Mouse (Mus musculus) midbrain, embryonic 14.5 days (tissue): ENCODE results near the gene Cdkn1a. TPM values are rescaled to one million over a fixed set of nuclear protein-coding genes. Genes with fewer than 3 reads are reported as not detected.
"Not testable (repeated sequence)": the region's sequence is repeated elsewhere in the genome, so short reads cannot be mapped to it uniquely, and the experiment has no call there.

Experiments
- ATAC-seq: fragments of 200-750 bp; cut with Nextera tagmentation; 2 replicates; pipeline ENCODE4 v1.8.0; 2017; ENCODE audit warnings: moderate number of reproducible peaks, moderate library complexity; ENCODE audit not compliant: low FRiP score, low TSS enrichment
- DNase-seq: peaks from one replicate; pipeline ENCODE4 v3.0.0-alpha.2; 2015
- H3K27ac ChIP-seq: fragments of 300-500 bp; sonication (generic); replicated peaks from 2 replicates; pipeline ENCODE4 v1.5.1; 2014; ENCODE audit warnings: mild to moderate bottlenecking, low read depth, low read length, moderate library complexity
- H3K27me3 ChIP-seq: fragments of 300-500 bp; sonication (generic); 2 replicates; pipeline ENCODE4 v1.6.1; 2014; ENCODE audit warnings: low read length, control low read depth, mixed read lengths; ENCODE audit not compliant: control insufficient read depth, insufficient read depth
- H3K36me3 ChIP-seq: fragments of 300-500 bp; sonication (generic); 2 replicates; pipeline ENCODE4 v1.6.1; 2014; ENCODE audit warnings: low read length, control low read depth; ENCODE audit not compliant: control insufficient read depth, insufficient read depth
- H3K4me1 ChIP-seq: fragments of 300-500 bp; sonication (generic); 2 replicates; pipeline ENCODE4 v1.6.1; 2014; ENCODE audit warnings: mild to moderate bottlenecking, antibody characterized with exemption, low read length, control low read depth; ENCODE audit not compliant: control insufficient read depth, insufficient read depth
- H3K4me2 ChIP-seq: fragments of 300-500 bp; sonication (generic); 2 replicates; pipeline ENCODE4 v1.6.1; 2014; ENCODE audit warnings: mild to moderate bottlenecking, low read length, moderate library complexity
- H3K4me3 ChIP-seq: fragments of 300-500 bp; sonication (generic); replicated peaks from 2 replicates; pipeline ENCODE4 v1.5.1; 2014; ENCODE audit warnings: low read depth, low read length
- H3K9ac ChIP-seq: fragments of 300-500 bp; sonication (generic); replicated peaks from 2 replicates; pipeline ENCODE4 v1.6.1; 2014; ENCODE audit warnings: mild to moderate bottlenecking, low read length, moderate library complexity
- H3K9me3 ChIP-seq: fragments of 300-500 bp; sonication (generic); 2 replicates; pipeline ENCODE4 v1.6.1; 2016; ENCODE audit warnings: low read length, control low read depth, mixed read lengths; ENCODE audit not compliant: control insufficient read depth
- WGBS: fragments of 180-500 bp; shearing (Covaris S2); extraction: QIAGEN DNeasy Blood & Tissue Kit; methylation state at CpG from one replicate; pipeline ENCODE4 v1.1.7; 2014; 5-methylcytosine and 5-hydroxymethylcytosine counted together
- polyA plus RNA-seq: library from polyadenylated mRNA; unstranded; fragments of >200 nt; fragmentation: Nextera tagmentation; extraction: Ambion mirVana; gene quantifications from 2 replicates; pipeline ENCODE4 v1.2.1, GENCODE M21; 2014

Cdkn1a gene
- polyA plus RNA-seq = 80.8 and 109 TPM in 2 replicates

GRCm38 (mm10) chr17:29090776-29091175 lies at the start of gene Cdkn1a:
Gene Cdkn1a (plus strand): TSS chr17:29090976.
- WGBS = 81% methylated on average over 3 of the region's 3 CpGs
- no peaks in the 10 kb centered on the region for H3K36me3 ChIP-seq

GRCm38 (mm10) chr17:29041632-29042031 lies 49.1 kb upstream of the Cdkn1a start:
- H3K9ac ChIP-seq, ATAC-seq, H3K4me3 ChIP-seq, H3K27me3 ChIP-seq, DNase-seq, H3K27ac ChIP-seq, H3K4me1 ChIP-seq, H3K9me3 ChIP-seq, H3K4me2 ChIP-seq: not testable (repeated sequence)
- H3K36me3 ChIP-seq = peaks cover 92% of the 10 kb centered on the region
- 94% methylated on average over 3 of the region's 3 CpGs for WGBS

More at GRCm38 (mm10) chr17:29090776-29091175, at the start of gene Cdkn1a:
- no peak within 1 kb of the TSS for H3K9ac ChIP-seq
- peaks cover 19% of the 10 kb centered on the region; the same call in 1 of the 2 replicates for H3K27me3 ChIP-seq
- no peaks in the 10 kb centered on the region for H3K9me3 ChIP-seq
- no peak within 1 kb of the TSS for H3K27ac ChIP-seq
- H3K4me2 ChIP-seq = no peak within 1 kb of the TSS
- no peak for ATAC-seq
- no peak within 1 kb of the TSS for H3K4me3 ChIP-seq
- DNase-seq = no peak
- H3K4me1 ChIP-seq = peaks cover 15% of the 10 kb centered on the region

- Histone ChIP-seq H3K36me3 (peaks cover 89% of the 10 kb centered on the region), H3K27me3 (no peaks in the 10 kb centered on the region), H3K4me3 (no peak overlapping the region), H3K27ac (no peak overlapping the region), H3K4me2 (no peak overlapping the region), H3K9ac (no peak overlapping the region), H3K9me3 (no peaks in the 10 kb centered on the region), H3K4me1 (peaks cover 2% of the 10 kb centered on the region)
- no peak for ATAC-seq
- DNase-seq = no peak
Measured at GRCm38 (mm10) chr17:29042569-29042968, 48.2 kb upstream of the Cdkn1a start.

- no peak for DNase-seq
Measured at GRCm38 (mm10) chr17:29043583-29043982, 47.2 kb upstream of the Cdkn1a start.

GRCm38 (mm10) chr17:29044146-29044924 lies 46.4 kb upstream of the Cdkn1a start:
- Histone ChIP-seq H3K9ac (no peak overlapping the region), H3K36me3 (peaks cover 76% of the 10 kb centered on the region)

More at GRCm38 (mm10) chr17:29043583-29043982, 47.2 kb upstream of the Cdkn1a start:
- whole genome bisulfite sequencing = 91% methylated on average over 3 of the region's 3 CpGs
- Histone ChIP-seq H3K9me3 (no peaks in the 10 kb centered on the region), H3K36me3 (peaks cover 84% of the 10 kb centered on the region), H3K27ac (no peak overlapping the region), H3K4me2 (no peak overlapping the region), H3K9ac (no peak overlapping the region), H3K27me3 (no peaks in the 10 kb centered on the region), H3K4me3 (no peak overlapping the region), H3K4me1 (no peaks in the 10 kb centered on the region)
- ATAC-seq = no peak

GRCm38 (mm10) chr17:29044925-29045319 lies 45.9 kb upstream of the Cdkn1a start:
- H3K9me3 ChIP-seq = no peaks in the 10 kb centered on the region
- no peaks in the 10 kb centered on the region for H3K27me3 ChIP-seq
- DNase-seq (peak; percentile 74), ATAC-seq (no peak)
- no peak overlapping the region for H3K9ac ChIP-seq
- WGBS = 53% methylated on average over 1 of the region's 1 CpGs
- no peak overlapping the region for H3K4me3 ChIP-seq
- peaks cover 70% of the 10 kb centered on the region for H3K36me3 ChIP-seq
- H3K4me1 ChIP-seq = no peaks in the 10 kb centered on the region
- no peak overlapping the region for H3K4me2 ChIP-seq
- no peak overlapping the region for H3K27ac ChIP-seq

More at GRCm38 (mm10) chr17:29044146-29044924, 46.4 kb upstream of the Cdkn1a start:
- H3K27ac ChIP-seq = no peak overlapping the region
- 88% methylated on average over 6 of the region's 6 CpGs for WGBS
- H3K4me2 ChIP-seq = no peak overlapping the region
- H3K9me3 ChIP-seq = no peaks in the 10 kb centered on the region
- DNase-seq (no peak), ATAC-seq (no peak)
- no peaks in the 10 kb centered on the region for H3K27me3 ChIP-seq
- H3K4me3 ChIP-seq = no peak overlapping the region
- no peaks in the 10 kb centered on the region for H3K4me1 ChIP-seq

GRCm38 (mm10) chr17:29045741-29046530 lies 44.8 kb upstream of the Cdkn1a start:
- H3K36me3 ChIP-seq = peaks cover 60% of the 10 kb centered on the region
- no peaks in the 10 kb centered on the region for H3K9me3 ChIP-seq
- no peak overlapping the region for H3K27ac ChIP-seq
- no peak overlapping the region for H3K4me2 ChIP-seq
- no peak overlapping the region for H3K9ac ChIP-seq
- DNase-seq = peak; percentile 53
- H3K4me3 ChIP-seq = no peak overlapping the region
- 68% methylated on average over 12 of the region's 12 CpGs for WGBS
- H3K4me1 ChIP-seq = no peaks in the 10 kb centered on the region
- no peak for ATAC-seq
- no peaks in the 10 kb centered on the region for H3K27me3 ChIP-seq

- no peaks in the 10 kb centered on the region for H3K27me3 ChIP-seq
- WGBS = 93% methylated on average over 3 of the region's 3 CpGs
- peaks cover 55% of the 10 kb centered on the region for H3K36me3 ChIP-seq
- H3K27ac ChIP-seq = no peak overlapping the region
- no peak overlapping the region for H3K4me3 ChIP-seq
- H3K4me2 ChIP-seq = no peak overlapping the region
- no peaks in the 10 kb centered on the region for H3K4me1 ChIP-seq
- ATAC-seq (no peak), DNase-seq (no peak)
- no peaks in the 10 kb centered on the region for H3K9me3 ChIP-seq
- H3K9ac ChIP-seq = no peak overlapping the region
Measured at GRCm38 (mm10) chr17:29046863-29047262, 43.9 kb upstream of the Cdkn1a start.
